Mouse (Mus musculus) CH12.LX (cell line): ENCODE data around the gene Olfr1008. TPM values are rescaled to one million over a fixed set of nuclear protein-coding genes. Genes with fewer than 3 reads are reported as not detected.

ENCODE experiments used
- polyA plus RNA-seq: library from polyadenylated mRNA; unstranded; fragments of >175 nt; gene quantifications from 2 replicates; pipeline ENCODE4 v1.2.1, GENCODE M21; 2012; ENCODE audit warnings: low read depth; ENCODE audit not compliant: insufficient read length
- total RNA-seq, 2 experiments: library from RNA; depleted of rRNA; stranded (reverse); fragments of 300-350 nt in 1 of 2; fragments of >200 nt in 1 of 2; gene quantifications; 2 replicates each; pipeline ENCODE4 v1.2.3; 2012 to 2014

Olfr1008 gene
- total and polyA plus RNA-seq, 3 experiments, result not detected

Other genes starting within 250 kb of the Olfr1008 start
Only the 20 nearest of the 22 such genes appear.
- gene 4833423E24Rik, start 170.4 kb upstream of the Olfr1008 start, total RNA-seq (2012; rRNA removed), result not detected in 2 replicates
- gene 4833423E24Rik, start 170.4 kb upstream of the Olfr1008 start, total RNA-seq (2014; rRNA removed), result not detected in 2 replicates
- gene 4833423E24Rik, start 170.4 kb upstream of the Olfr1008 start, polyA plus RNA-seq, result not detected in 2 replicates
- gene Olfr996, start 110.2 kb upstream of the Olfr1008 start, total RNA-seq (2012; rRNA removed), result not detected in 2 replicates
- gene Olfr996, start 110.2 kb upstream of the Olfr1008 start, total RNA-seq (2014; rRNA removed), result not detected in 2 replicates
- gene Olfr996, start 110.2 kb upstream of the Olfr1008 start, polyA plus RNA-seq, result not detected in 2 replicates
- not detected in 2 replicates for gene Olfr998, start 100.5 kb upstream of the Olfr1008 start, total RNA-seq (2012; rRNA removed)
- gene Olfr998, start 100.5 kb upstream of the Olfr1008 start, total RNA-seq (2014; rRNA removed), result not detected in 2 replicates
- not detected in 2 replicates for gene Olfr998, start 100.5 kb upstream of the Olfr1008 start, polyA plus RNA-seq
- gene Olfr1000, start 77.5 kb upstream of the Olfr1008 start, total RNA-seq (2012; rRNA removed), result not detected in 2 replicates
- not detected in 2 replicates for gene Olfr1000, start 77.5 kb upstream of the Olfr1008 start, total RNA-seq (2014; rRNA removed)
- not detected in 2 replicates for gene Olfr1000, start 77.5 kb upstream of the Olfr1008 start, polyA plus RNA-seq
- not detected in 2 replicates for gene Olfr1002, start 38.7 kb upstream of the Olfr1008 start, total RNA-seq (2012; rRNA removed)
- gene Olfr1002, start 38.7 kb upstream of the Olfr1008 start, total RNA-seq (2014; rRNA removed), result not detected in 2 replicates
- not detected in 2 replicates for gene Olfr1002, start 38.7 kb upstream of the Olfr1008 start, polyA plus RNA-seq
- gene Olfr154, start 25.0 kb upstream of the Olfr1008 start, total RNA-seq (2012; rRNA removed), result not detected in 2 replicates
- not detected in 2 replicates for gene Olfr154, start 25.0 kb upstream of the Olfr1008 start, total RNA-seq (2014; rRNA removed)
- not detected in 2 replicates for gene Olfr154, start 25.0 kb upstream of the Olfr1008 start, polyA plus RNA-seq
- not detected in 2 replicates for gene Olfr1006, start 10.7 kb upstream of the Olfr1008 start, total RNA-seq (2012; rRNA removed)
- gene Olfr1006, start 10.7 kb upstream of the Olfr1008 start, total RNA-seq (2014; rRNA removed), result not detected in 2 replicates
- gene Olfr1006, start 10.7 kb upstream of the Olfr1008 start, polyA plus RNA-seq, result not detected in 2 replicates
- not detected in 2 replicates for gene Olfr1009, start 26.0 kb downstream of the Olfr1008 start, total RNA-seq (2012; rRNA removed)
- gene Olfr1009, start 26.0 kb downstream of the Olfr1008 start, total RNA-seq (2014; rRNA removed), result not detected in 2 replicates
- not detected in 2 replicates for gene Olfr1009, start 26.0 kb downstream of the Olfr1008 start, polyA plus RNA-seq
- gene Olfr1012, start 73.3 kb downstream of the Olfr1008 start, total RNA-seq (2012; rRNA removed), result not detected in 2 replicates
- not detected in 2 replicates for gene Olfr1012, start 73.3 kb downstream of the Olfr1008 start, total RNA-seq (2014; rRNA removed)
- not detected in 2 replicates for gene Olfr1012, start 73.3 kb downstream of the Olfr1008 start, polyA plus RNA-seq
- gene Olfr1013, start 77.7 kb downstream of the Olfr1008 start, total RNA-seq (2012; rRNA removed), result not detected in 2 replicates
- not detected in 2 replicates for gene Olfr1013, start 77.7 kb downstream of the Olfr1008 start, total RNA-seq (2014; rRNA removed)
- not detected in 2 replicates for gene Olfr1013, start 77.7 kb downstream of the Olfr1008 start, polyA plus RNA-seq
- not detected in 2 replicates for gene Olfr1014, start 83.3 kb downstream of the Olfr1008 start, total RNA-seq (2012; rRNA removed)
- gene Olfr1014, start 83.3 kb downstream of the Olfr1008 start, total RNA-seq (2014; rRNA removed), result not detected in 2 replicates
- gene Olfr1014, start 83.3 kb downstream of the Olfr1008 start, polyA plus RNA-seq, result not detected in 2 replicates
- not detected in 2 replicates for gene Olfr1015, start 92.6 kb downstream of the Olfr1008 start, total RNA-seq (2012; rRNA removed)
- not detected in 2 replicates for gene Olfr1015, start 92.6 kb downstream of the Olfr1008 start, total RNA-seq (2014; rRNA removed)
- not detected in 2 replicates for gene Olfr1015, start 92.6 kb downstream of the Olfr1008 start, polyA plus RNA-seq
- not detected in 2 replicates for gene Olfr1016, start 113.1 kb downstream of the Olfr1008 start, total RNA-seq (2012; rRNA removed)
- gene Olfr1016, start 113.1 kb downstream of the Olfr1008 start, total RNA-seq (2014; rRNA removed), result not detected in 2 replicates
- not detected in 2 replicates for gene Olfr1016, start 113.1 kb downstream of the Olfr1008 start, polyA plus RNA-seq
- not detected in 2 replicates for gene Olfr1018, start 129.0 kb downstream of the Olfr1008 start, total RNA-seq (2012; rRNA removed)
- not detected in 2 replicates for gene Olfr1018, start 129.0 kb downstream of the Olfr1008 start, total RNA-seq (2014; rRNA removed)
- not detected in 2 replicates for gene Olfr1018, start 129.0 kb downstream of the Olfr1008 start, polyA plus RNA-seq
- not detected in 2 replicates for gene Olfr1019, start 156.1 kb downstream of the Olfr1008 start, total RNA-seq (2012; rRNA removed)
- not detected in 2 replicates for gene Olfr1019, start 156.1 kb downstream of the Olfr1008 start, total RNA-seq (2014; rRNA removed)
- not detected in 2 replicates for gene Olfr1019, start 156.1 kb downstream of the Olfr1008 start, polyA plus RNA-seq
- not detected in 2 replicates for gene Olfr1020, start 157.6 kb downstream of the Olfr1008 start, total RNA-seq (2012; rRNA removed)
- not detected in 2 replicates for gene Olfr1020, start 157.6 kb downstream of the Olfr1008 start, total RNA-seq (2014; rRNA removed)
- not detected in 2 replicates for gene Olfr1020, start 157.6 kb downstream of the Olfr1008 start, polyA plus RNA-seq
- not detected in 2 replicates for gene Olfr1022, start 179.2 kb downstream of the Olfr1008 start, total RNA-seq (2012; rRNA removed)
- not detected in 2 replicates for gene Olfr1022, start 179.2 kb downstream of the Olfr1008 start, total RNA-seq (2014; rRNA removed)
- gene Olfr1022, start 179.2 kb downstream of the Olfr1008 start, polyA plus RNA-seq, result not detected in 2 replicates
- gene Olfr1023, start 196.2 kb downstream of the Olfr1008 start, total RNA-seq (2012; rRNA removed), result not detected in 2 replicates
- not detected in 2 replicates for gene Olfr1023, start 196.2 kb downstream of the Olfr1008 start, total RNA-seq (2014; rRNA removed)
- gene Olfr1023, start 196.2 kb downstream of the Olfr1008 start, polyA plus RNA-seq, result not detected in 2 replicates
- not detected in 2 replicates for gene Olfr1024, start 215.6 kb downstream of the Olfr1008 start, total RNA-seq (2012; rRNA removed)
- gene Olfr1024, start 215.6 kb downstream of the Olfr1008 start, total RNA-seq (2014; rRNA removed), result not detected in 2 replicates
- gene Olfr1024, start 215.6 kb downstream of the Olfr1008 start, polyA plus RNA-seq, result not detected in 2 replicates
- gene Olfr1025-ps1, start 225.8 kb downstream of the Olfr1008 start, total RNA-seq (2012; rRNA removed), result not detected in 2 replicates
- gene Olfr1025-ps1, start 225.8 kb downstream of the Olfr1008 start, total RNA-seq (2014; rRNA removed), result not detected in 2 replicates
- not detected in 2 replicates for gene Olfr1025-ps1, start 225.8 kb downstream of the Olfr1008 start, polyA plus RNA-seq